Mouse (Mus musculus): ENCODE measurements around the gene Tfip11.

DNA sequence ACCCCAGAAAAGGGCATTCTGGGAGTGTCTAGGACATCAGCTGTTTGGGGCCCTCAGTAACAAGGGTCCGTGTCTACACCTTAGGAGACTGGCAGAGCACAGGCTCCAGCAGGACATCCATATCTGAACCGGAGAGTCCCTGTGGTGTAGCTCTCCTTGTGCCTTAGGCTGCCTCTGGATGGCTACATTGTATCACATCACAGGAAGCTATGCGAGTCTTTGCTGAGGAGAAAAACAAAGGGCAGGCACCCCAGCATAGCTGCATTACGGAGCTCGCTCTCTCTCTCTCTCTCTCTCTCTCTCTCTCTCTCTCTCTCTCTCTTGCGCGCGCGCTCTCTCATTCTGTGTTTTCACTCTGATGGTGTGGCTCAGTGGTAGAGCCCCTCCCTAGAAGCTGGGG, 55.9 kb downstream of the Tfip11 start:
- TF ChIP-seq CTCF (IDR thresholded peaks at IDR 0.05; ENCODE audit: low read depth, low read length), result no peak
- no peak for TF ChIP-seq POLR2A (IDR thresholded peaks at IDR 0.05; ENCODE audit: insufficient read depth, low read length)
- TF ChIP-seq EP300 (IDR thresholded peaks at IDR 0.05; ENCODE audit: insufficient read depth, low read depth, low read length), result no peak
